Comparison of ENCODE assay signal across 20 mouse cellular contexts in genomic region chr10:99617623-99618022, GRCm38 (mm10).
"Had no signal": no experiment of that assay in that cellular context is flagged by ENCODE, and none has a peak within 500 bp of the region (broad histone marks: within the 10 kb centered on the region; RNA-seq: fewer than 3 reads in every experiment).

No protein-coding gene starts in this region.

- ATAC-seq: hindbrain, embryonic 16.5 days; hindbrain, postnatal 0 days; inflammation-experienced regulatory T-cells, adult 6 months; intestine, embryonic 15.5 days; intestine, embryonic 16.5 days; intestine, postnatal 0 days had no signal

- DNase-seq: heart, postnatal 10 days; heart, postnatal 14 days; heart, postnatal 36 days; heart, postnatal 4 days; kidney, adult 11 months; kidney, adult 18-20 months; kidney, adult 2 months; kidney, adult 8-10 months; kidney, postnatal 10 days; kidney, postnatal 14 days; kidney, postnatal 25 days; kidney, postnatal 36 days; layer of hippocampus, adult 9-11 months; layer of hippocampus, postnatal 36 days had no signal
